Mouse (Mus musculus) thymus, adult 2 months (tissue): ENCODE data around the gene Gbf1.

Source experiments
- CTCF ChIP-seq: fragments of 200-500 bp; IDR thresholded peaks from 2 replicates; pipeline ENCODE4 v1.5.1; 2012; ENCODE audit warnings: mild to moderate bottlenecking, control low read depth, low read length, moderate library complexity, borderline replicate concordance; ENCODE audit not compliant: control insufficient read depth, poor library complexity, insufficient read depth; ENCODE audit errors: extremely low read depth
- POLR2A ChIP-seq: fragments of 200-500 bp; IDR thresholded peaks from 2 replicates; pipeline ENCODE4 v1.6.1; 2012; ENCODE audit warnings: mild to moderate bottlenecking, low read length, control low read depth, moderate library complexity; ENCODE audit not compliant: control insufficient read depth, poor library complexity, insufficient read depth; ENCODE audit errors: extremely low read depth

GRCm38 (mm10) chr19:46182241-46182640 lies 29.9 kb downstream of the Gbf1 start:
- TF ChIP-seq CTCF (no peak), POLR2A (no peak)
